Mouse (Mus musculus): ENCODE data around the gene Mptx1. TPM values are rescaled to one million over a fixed set of nuclear protein-coding genes. Genes with fewer than 3 reads are reported as not detected.

Gene Mptx1
- not detected for total RNA-seq (2023)

GRCm38 (mm10) chr1:174330218-174330617 lies at the start of gene Mptx1:
Gene Mptx1 (plus strand): TSS chr1:174330518.

GRCm38 (mm10) chr1:174364882-174365451 lies 34.6 kb downstream of the Mptx1 start, which contains the start of gene Olfr417:
Gene Olfr417 (plus strand): TSS chr1:174365122.

Other genes with a start within 250 kb of the Mptx1 start
- gene Olfr429, start 246.2 kb upstream of the Mptx1 start, total RNA-seq (2023), result not detected
- not detected for gene Olfr427, start 233.6 kb upstream of the Mptx1 start, total RNA-seq (2023)
- not detected for gene Olfr231, start 209.4 kb upstream of the Mptx1 start, total RNA-seq (2023)
- not detected for gene Olfr424, start 199.0 kb upstream of the Mptx1 start, total RNA-seq (2023)
- gene Olfr420, start 174.9 kb upstream of the Mptx1 start, total RNA-seq (2023), result not detected
- under 1 TPM in 1 of 2 experiments, not detected in 1; 0.20 TPM for gene Spta1, start 157.7 kb upstream of the Mptx1 start, total RNA-seq (2023)
- gene Olfr419, start 78.5 kb upstream of the Mptx1 start, total RNA-seq (2023), result not detected
- gene Olfr417, start 34.6 kb downstream of the Mptx1 start, total RNA-seq (2023), result not detected
- gene Olfr248, start 60.5 kb downstream of the Mptx1 start, total RNA-seq (2023), result not detected
- gene Olfr414, start 93.5 kb downstream of the Mptx1 start, total RNA-seq (2023), result not detected
- not detected for gene Olfr220, start 111.6 kb downstream of the Mptx1 start, total RNA-seq (2023)
- under 1 TPM; 0.29 to 0.36 TPM for gene Fmn2, start 171.3 kb downstream of the Mptx1 start, total RNA-seq (2023)